Mouse (Mus musculus) liver, embryonic 14.5 days (tissue): ENCODE measurements around the gene Per1. TPM values are rescaled to one million over a fixed set of nuclear protein-coding genes. Genes with fewer than 3 reads are reported as not detected.

Source experiments
- ATAC-seq: fragments of 200-750 bp; cut with Nextera tagmentation; 2 replicates; pipeline ENCODE4 v1.8.0; 2017; ENCODE audit warnings: moderate number of reproducible peaks, mild to moderate bottlenecking, moderate library complexity; ENCODE audit not compliant: insufficient read depth
- DNase-seq, 3 experiments: peaks; one replicate each; pipeline ENCODE4 v3.0.0-alpha.2; 2012 to 2013; ENCODE audit warnings: low read depth in 3 of 3, low spot score in 3 of 3
- H3K27ac ChIP-seq: fragments of 300-500 bp; sonication (generic); 2 replicates; pipeline ENCODE4 v1.5.1; 2014; ENCODE audit warnings: moderate library complexity, mild to moderate bottlenecking, control low read depth, inconsistent platforms
- H3K27me3 ChIP-seq: fragments of 300-500 bp; sonication (generic); 2 replicates; pipeline ENCODE4 v1.6.1; 2014; ENCODE audit warnings: mild to moderate bottlenecking, low read length, moderate library complexity; ENCODE audit not compliant: control insufficient read depth, insufficient read depth
- H3K36me3 ChIP-seq: fragments of 300-500 bp; sonication (generic); replicated peaks from 2 replicates; pipeline ENCODE4 v1.6.1; 2014; ENCODE audit warnings: low read depth; ENCODE audit not compliant: control insufficient read depth, insufficient read depth
- H3K4me1 ChIP-seq, 2 experiments: fragments of 200-500 bp in 1 of 2; fragments of 300-500 bp in 1 of 2; sonication (generic) in 1 of 2; replicated peaks; 2 replicates each; pipeline ENCODE4 v1.6.1; 2012 to 2014; ENCODE audit warnings: antibody characterized with exemption in 1 of 2, inconsistent platforms in 1 of 2, low read length in 1 of 2; ENCODE audit not compliant: control insufficient read depth in 2 of 2, insufficient read depth in 2 of 2
- H3K4me2 ChIP-seq: fragments of 300-500 bp; sonication (generic); 2 replicates; pipeline ENCODE4 v1.6.1; 2014; ENCODE audit warnings: low read depth, mild to moderate bottlenecking, control low read depth, moderate library complexity
- H3K4me3 ChIP-seq, 2 experiments: fragments of 200-500 bp in 1 of 2; fragments of 300-500 bp in 1 of 2; sonication (generic) in 1 of 2; 2 replicates each; pipeline ENCODE4 v1.5.1; 2012 to 2014; ENCODE audit warnings: low read depth in 2 of 2, low read length in 2 of 2, mild to moderate bottlenecking in 2 of 2, control low read depth in 1 of 2, inconsistent platforms in 1 of 2, moderate library complexity in 1 of 2; ENCODE audit not compliant: insufficient read depth in 1 of 2
- H3K9ac ChIP-seq: fragments of 300-500 bp; sonication (generic); replicated peaks from 2 replicates; pipeline ENCODE4 v1.6.1; 2014; ENCODE audit warnings: mild to moderate bottlenecking, control low read depth, moderate library complexity
- H3K9me3 ChIP-seq: fragments of 300-500 bp; sonication (generic); 2 replicates; pipeline ENCODE4 v1.6.1; 2016; ENCODE audit warnings: low read length, mixed read lengths; ENCODE audit not compliant: control insufficient read depth
- CTCF ChIP-seq: IDR thresholded peaks from 2 replicates; pipeline ENCODE4 v1.5.1; 2016; ENCODE audit warnings: antibody characterized with exemption, low read depth, control low read depth
- EP300 ChIP-seq: IDR thresholded peaks from 2 replicates; pipeline ENCODE4 v1.6.1; 2016; ENCODE audit warnings: antibody characterized with exemption, low read depth
- WGBS: fragments of 180-500 bp; shearing (Covaris S2); extraction: QIAGEN DNeasy Blood & Tissue Kit; methylation state at CpG from one replicate; pipeline ENCODE4 v1.1.7; 2014; ENCODE audit not compliant: insufficient replicate concordance; 5-methylcytosine and 5-hydroxymethylcytosine counted together
- polyA plus RNA-seq, 2 experiments: library from polyadenylated mRNA; depleted of rRNA in 1 of 2; stranded (reverse) in 1 of 2; unstranded in 1 of 2; fragments of >200 nt; fragmentation: Nextera tagmentation in 1 of 2; extraction: Ambion mirVana in 1 of 2; gene quantifications; 2 replicates each; pipeline versions ENCODE4 v1.2.1 to v1.2.3; 2012 to 2014

Gene Per1
- polyA plus RNA-seq, 2 experiments: 1.9 to 4.2 TPM

- Histone ChIP-seq H3K9ac (no peak overlapping the region), H3K9me3 (no peaks in the 10 kb centered on the region), H3K4me2 (no peak overlapping the region), H3K36me3 (peaks cover 10% of the 10 kb centered on the region), H3K27me3 (no peaks in the 10 kb centered on the region; the same call in 1 of the 2 replicates), H3K4me3 (no peak overlapping the region), H3K27ac (no peak overlapping the region), H3K4me1 (peaks cover 10 to 14% of the 10 kb centered on the region in 2 experiments)
- ATAC-seq (no peak), DNase-seq (no peak)
- no peak for TF ChIP-seq EP300
- no peak for TF ChIP-seq CTCF
- 56% methylated on average over 4 of the region's 4 CpGs for WGBS
Measured at GRCm38 (mm10) chr11:69087082-69087481, 7.9 kb upstream of the Per1 start.

GRCm38 (mm10) chr11:69087597-69087996 is 7.4 kb upstream of the Per1 start:
- TF ChIP-seq EP300 (no peak), CTCF (no peak)
- ATAC-seq: no peak
- H3K4me1 ChIP-seq: peaks cover 10 to 14% of the 10 kb centered on the region in 2 experiments
- H3K4me2 ChIP-seq: peak overlapping the region; percentile 93
- DNase-seq: no peak
- H3K9me3 ChIP-seq: no peaks in the 10 kb centered on the region
- H3K27me3 ChIP-seq: no peaks in the 10 kb centered on the region; the same call in 1 of the 2 replicates
- no peak overlapping the region for H3K4me3 ChIP-seq
- no peak overlapping the region for H3K9ac ChIP-seq
- H3K27ac ChIP-seq: no peak overlapping the region
- peaks cover 10% of the 10 kb centered on the region for H3K36me3 ChIP-seq
- WGBS: 55% methylated on average over 2 of the region's 2 CpGs

GRCm38 (mm10) chr11:69088103-69088855 is 6.7 kb upstream of the Per1 start, which contains the start of gene Vamp2:
Gene Vamp2 (plus strand): TSS chr11:69088490.
- H3K27ac ChIP-seq: peak within 1 kb of the TSS; percentile 33
- H3K4me2 ChIP-seq: peak within 1 kb of the TSS; percentile 93
- ATAC-seq (peak; percentile 65), DNase-seq (peak in 1 of 3 experiments; percentile 73)
- WGBS: under 1% methylated on average over 59 of the region's 67 CpGs
- no peaks in the 10 kb centered on the region for H3K27me3 ChIP-seq
- H3K9me3 ChIP-seq: no peaks in the 10 kb centered on the region
- peak within 1 kb of the TSS; percentile 71 to 88 for H3K4me3 ChIP-seq
- H3K9ac ChIP-seq: peak within 1 kb of the TSS; percentile 81
- TF ChIP-seq EP300 (no peak), CTCF (no peak)
- H3K4me1 ChIP-seq: peaks cover 10 to 14% of the 10 kb centered on the region in 2 experiments
- H3K36me3 ChIP-seq: peaks cover 10% of the 10 kb centered on the region

- H3K9me3 ChIP-seq: no peaks in the 10 kb centered on the region
- peaks cover 10 to 14% of the 10 kb centered on the region in 2 experiments for H3K4me1 ChIP-seq
- DNase-seq: peak in 1 of 3 experiments; percentile 75
- H3K27me3 ChIP-seq: no peaks in the 10 kb centered on the region
- ATAC-seq: peak; percentile 83
- H3K4me2 ChIP-seq: peak overlapping the region; percentile 93
- H3K4me3 ChIP-seq: peak overlapping the region; percentile 71 to 88
- peak; percentile 75 for TF ChIP-seq EP300
- TF ChIP-seq CTCF: peak; percentile 33; the same call in 1 of the 2 replicates
- peaks cover 10% of the 10 kb centered on the region for H3K36me3 ChIP-seq
- peak overlapping the region; percentile 33 for H3K27ac ChIP-seq
- H3K9ac ChIP-seq: peak overlapping the region; percentile 81
- 4% methylated on average over 25 of the region's 25 CpGs for WGBS
Measured at GRCm38 (mm10) chr11:69088856-69089615, 6.0 kb upstream of the Per1 start.

- H3K27ac ChIP-seq: peak overlapping the region; percentile 33
- no peak for ATAC-seq
- TF ChIP-seq CTCF: no peak
- no peak for TF ChIP-seq EP300
Measured at GRCm38 (mm10) chr11:69089616-69090290, 5.3 kb upstream of the Per1 start.

More at GRCm38 (mm10) chr11:69089616-69090290, 5.3 kb upstream of the Per1 start:
- Histone ChIP-seq H3K4me1 (peaks cover 14 to 18% of the 10 kb centered on the region in 2 experiments), H3K9ac (peak overlapping the region; percentile 81), H3K4me2 (peak overlapping the region; percentile 93), H3K9me3 (no peaks in the 10 kb centered on the region), H3K36me3 (peaks cover 10% of the 10 kb centered on the region), H3K27me3 (no peaks in the 10 kb centered on the region), H3K4me3 (peak overlapping the region; percentile 71 to 88)
- no peak for DNase-seq
- 85% methylated on average over 12 of the region's 12 CpGs for WGBS
